Mouse (Mus musculus) hindbrain, embryonic 11.5 days (tissue): Measurements from ENCODE around the gene Depdc1b. TPM values are rescaled to one million over a fixed set of nuclear protein-coding genes. Genes with fewer than 3 reads are reported as not detected.

Source experiments
- ATAC-seq: fragments of 200-750 bp; cut with Nextera tagmentation; 2 replicates; pipeline ENCODE4 v1.8.0; 2017; ENCODE audit warnings: mild to moderate bottlenecking, moderate TSS enrichment, moderate library complexity; ENCODE audit not compliant: low FRiP score
- DNase-seq: peaks from one replicate; pipeline ENCODE4 v3.0.0-alpha.2; 2015; ENCODE audit warnings: low spot score
- H3K27ac ChIP-seq: fragments of 300-500 bp; sonication (generic); 2 replicates; pipeline ENCODE4 v1.5.1; 2014; ENCODE audit warnings: mild to moderate bottlenecking, low read depth, low read length
- H3K27me3 ChIP-seq: fragments of 300-500 bp; sonication (generic); 2 replicates; pipeline ENCODE4 v1.6.1; 2014; ENCODE audit warnings: mild to moderate bottlenecking, low read length, moderate library complexity, mixed read lengths; ENCODE audit not compliant: control insufficient read depth, insufficient read depth
- H3K36me3 ChIP-seq: fragments of 300-500 bp; sonication (generic); 2 replicates; pipeline ENCODE4 v1.6.1; 2014; ENCODE audit warnings: mild to moderate bottlenecking, low read length, moderate library complexity, mixed read lengths; ENCODE audit not compliant: control insufficient read depth, insufficient read depth
- H3K4me1 ChIP-seq: fragments of 300-500 bp; sonication (generic); replicated peaks from 2 replicates; pipeline ENCODE4 v1.6.1; 2014; ENCODE audit warnings: low read length, mixed read lengths; ENCODE audit not compliant: control insufficient read depth, insufficient read depth
- H3K4me2 ChIP-seq: fragments of 300-500 bp; sonication (generic); replicated peaks from 2 replicates; pipeline ENCODE4 v1.6.1; 2014; ENCODE audit warnings: mild to moderate bottlenecking, low read depth, low read length
- H3K4me3 ChIP-seq: fragments of 300-500 bp; sonication (generic); 2 replicates; pipeline ENCODE4 v1.5.1; 2014; ENCODE audit warnings: low read depth, low read length
- H3K9ac ChIP-seq: fragments of 300-500 bp; sonication (generic); 2 replicates; pipeline ENCODE4 v1.6.1; 2014; ENCODE audit warnings: low read depth, low read length
- H3K9me3 ChIP-seq: fragments of 300-500 bp; sonication (generic); 2 replicates; pipeline ENCODE4 v1.6.1; 2016; ENCODE audit warnings: low read length; ENCODE audit not compliant: control insufficient read depth
- WGBS: fragments of 180-500 bp; shearing (Covaris S2); extraction: QIAGEN DNeasy Blood & Tissue Kit; methylation state at CpG from one replicate; pipeline ENCODE4 v1.1.7; 2014; 5-methylcytosine and 5-hydroxymethylcytosine counted together
- polyA plus RNA-seq: library from polyadenylated mRNA; unstranded; fragments of >200 nt; fragmentation: Nextera tagmentation; extraction: Ambion mirVana; gene quantifications from 2 replicates; pipeline ENCODE4 v1.2.1, GENCODE M21; 2014

The Depdc1b gene
- polyA plus RNA-seq, 1 experiment from 2014 or later, result 17.0 TPM

DNA sequence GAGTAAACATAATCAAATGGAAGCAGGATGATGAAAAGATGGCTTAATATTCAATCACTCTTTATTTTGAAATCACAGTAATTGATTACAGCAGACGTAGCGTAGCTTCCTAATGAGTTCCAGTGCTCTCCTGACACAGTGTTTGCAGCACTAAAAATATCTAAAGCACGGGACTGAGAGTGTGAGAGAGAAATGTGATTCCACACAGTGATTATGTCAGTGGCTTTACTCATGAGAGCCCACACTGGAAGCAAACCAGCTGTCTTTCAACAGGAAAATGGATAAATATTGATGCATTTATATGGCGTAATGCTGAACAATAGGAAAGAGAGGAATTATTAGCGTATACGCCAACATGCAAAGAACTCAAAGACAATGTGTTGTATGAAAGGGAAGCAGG lies 37.5 kb upstream of the Depdc1b start:
- 78% methylated on average over 6 of the region's 6 CpGs for WGBS
- Histone ChIP-seq H3K27ac (no peak overlapping the region), H3K4me3 (no peak overlapping the region), H3K36me3 (no peaks in the 10 kb centered on the region), H3K4me2 (no peak overlapping the region), H3K4me1 (no peaks in the 10 kb centered on the region), H3K9me3 (no peaks in the 10 kb centered on the region), H3K27me3 (no peaks in the 10 kb centered on the region), H3K9ac (no peak overlapping the region)
- DNase-seq, result no peak
- no peak for ATAC-seq

DNA sequence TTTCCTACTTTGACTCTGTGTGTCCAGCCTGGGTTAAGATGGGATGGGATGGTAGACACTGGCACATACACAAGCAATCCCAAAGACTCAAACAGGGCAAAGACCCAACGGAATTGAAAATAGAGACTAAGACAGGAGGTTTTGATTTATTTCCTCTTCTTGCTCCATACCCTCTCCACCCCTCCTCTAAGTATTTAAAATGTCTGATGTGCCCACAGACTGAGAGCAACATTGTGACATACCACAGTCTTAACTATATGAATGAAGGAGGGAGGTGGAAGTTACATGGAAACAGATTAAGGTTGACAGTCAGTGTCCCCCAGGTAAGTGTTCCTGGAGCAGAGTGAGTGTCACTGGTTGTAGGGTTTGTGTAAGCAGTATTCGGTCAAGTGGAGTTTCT lies 31.8 kb upstream of the Depdc1b start:
- H3K36me3 ChIP-seq, result no peaks in the 10 kb centered on the region
- no peak overlapping the region for H3K9ac ChIP-seq
- no peak overlapping the region for H3K27ac ChIP-seq
- H3K27me3 ChIP-seq, result no peaks in the 10 kb centered on the region
- H3K4me3 ChIP-seq, result no peak overlapping the region
- no peaks in the 10 kb centered on the region for H3K9me3 ChIP-seq
- 91% methylated on average over 2 of the region's 2 CpGs for WGBS
- H3K4me2 ChIP-seq, result no peak overlapping the region
- no peaks in the 10 kb centered on the region for H3K4me1 ChIP-seq
- DNase-seq (no peak), ATAC-seq (no peak)

- WGBS, result 62% methylated on average over 3 of the region's 3 CpGs
- H3K4me2 ChIP-seq, result no peak overlapping the region
Observed at GRCm38 (mm10) chr13:108287953-108288352, 28.2 kb upstream of the Depdc1b start.

DNA sequence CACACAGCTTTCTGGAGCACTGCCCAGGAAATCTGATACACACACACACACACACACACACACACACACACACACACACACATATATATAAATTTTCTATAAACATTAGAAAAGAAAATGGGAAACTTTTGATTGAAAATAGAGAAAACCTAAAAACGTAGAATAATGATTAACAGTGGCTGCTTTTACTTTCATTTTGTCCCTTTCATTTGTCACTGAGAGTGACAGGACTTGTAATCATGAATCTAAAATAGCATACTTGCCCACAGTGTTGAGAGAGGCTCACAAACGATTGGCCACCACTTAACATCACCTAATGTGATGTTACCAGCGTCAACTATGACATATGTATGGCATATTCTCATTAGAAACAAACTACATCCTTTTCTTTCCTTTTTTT lies 26.7 kb upstream of the Depdc1b start:
- no peak overlapping the region for H3K4me2 ChIP-seq
- DNase-seq (no peak), ATAC-seq (no peak)
- H3K9me3 ChIP-seq, result no peaks in the 10 kb centered on the region
- no peak overlapping the region for H3K9ac ChIP-seq
- H3K4me3 ChIP-seq, result no peak overlapping the region
- WGBS, result 83% methylated on average over 3 of the region's 3 CpGs
- no peaks in the 10 kb centered on the region for H3K4me1 ChIP-seq
- no peak overlapping the region for H3K27ac ChIP-seq
- H3K36me3 ChIP-seq, result no peaks in the 10 kb centered on the region
- no peaks in the 10 kb centered on the region for H3K27me3 ChIP-seq

More at GRCm38 (mm10) chr13:108287953-108288352, 28.2 kb upstream of the Depdc1b start:
- Histone ChIP-seq H3K27me3 (no peaks in the 10 kb centered on the region), H3K9ac (no peak overlapping the region), H3K36me3 (no peaks in the 10 kb centered on the region), H3K4me3 (no peak overlapping the region), H3K9me3 (no peaks in the 10 kb centered on the region), H3K27ac (no peak overlapping the region), H3K4me1 (no peaks in the 10 kb centered on the region)
- DNase-seq, result no peak
- no peak for ATAC-seq

GRCm38 (mm10) chr13:108290314-108290713 lies 25.8 kb upstream of the Depdc1b start:
- Histone ChIP-seq H3K9ac (no peak overlapping the region), H3K27ac (no peak overlapping the region), H3K4me1 (no peaks in the 10 kb centered on the region), H3K9me3 (no peaks in the 10 kb centered on the region), H3K27me3 (no peaks in the 10 kb centered on the region), H3K4me2 (no peak overlapping the region), H3K36me3 (no peaks in the 10 kb centered on the region), H3K4me3 (no peak overlapping the region)
- DNase-seq, result no peak
- WGBS, result 88% methylated on average over 4 of the region's 4 CpGs
- ATAC-seq, result no peak

DNA sequence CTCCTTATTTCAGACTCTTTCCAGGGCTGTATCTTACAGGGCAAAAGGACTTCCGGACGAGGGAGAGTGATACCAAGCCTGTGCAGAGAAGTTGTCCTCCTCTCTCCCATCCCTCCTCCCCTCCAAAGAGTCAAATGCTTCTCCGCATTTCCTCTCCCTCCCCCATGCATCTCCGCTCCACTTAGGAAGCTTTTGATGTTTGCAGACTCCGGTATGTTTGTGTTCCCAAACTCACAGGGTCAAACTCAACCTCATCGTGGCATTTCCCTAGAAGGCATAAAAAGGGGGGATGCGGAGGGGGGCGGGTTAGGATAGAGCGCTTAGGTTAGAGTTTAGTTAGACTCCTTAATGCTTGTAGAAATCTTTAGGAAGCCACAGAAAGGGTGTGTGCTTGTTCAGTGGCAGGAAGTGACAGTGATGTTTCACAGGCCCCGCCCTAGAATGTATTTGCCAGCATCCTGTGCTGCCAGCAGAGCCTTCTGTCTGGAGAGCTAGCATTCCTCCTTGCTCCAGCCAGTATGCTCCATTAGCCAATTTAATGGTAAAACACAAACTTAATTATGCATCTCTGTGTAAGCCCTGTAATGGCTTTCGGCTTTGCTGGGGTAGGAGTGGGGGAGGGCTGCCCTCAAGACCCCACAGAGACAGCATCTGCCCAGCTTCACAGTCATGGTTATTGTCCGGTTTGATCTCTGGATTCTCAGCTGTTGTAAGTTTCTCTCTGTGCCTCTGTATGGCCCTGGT lies 18.6 kb upstream of the Depdc1b start:
- Histone ChIP-seq H3K4me3 (no peak overlapping the region), H3K9me3 (no peaks in the 10 kb centered on the region), H3K36me3 (no peaks in the 10 kb centered on the region), H3K9ac (peak overlapping the region; percentile 40), H3K4me1 (0 out of 2 replicates have a peak, but pooled peaks cover 2% of the 10 kb centered on the region), H3K27me3 (no peaks in the 10 kb centered on the region), H3K4me2 (peak overlapping the region; percentile 25), H3K27ac (peak overlapping the region; percentile 30; the same call in 1 of the 2 replicates)
- DNase-seq (peak; percentile 52), ATAC-seq (peak; percentile 86)
- 29% methylated on average over 12 of the region's 12 CpGs for WGBS

DNA sequence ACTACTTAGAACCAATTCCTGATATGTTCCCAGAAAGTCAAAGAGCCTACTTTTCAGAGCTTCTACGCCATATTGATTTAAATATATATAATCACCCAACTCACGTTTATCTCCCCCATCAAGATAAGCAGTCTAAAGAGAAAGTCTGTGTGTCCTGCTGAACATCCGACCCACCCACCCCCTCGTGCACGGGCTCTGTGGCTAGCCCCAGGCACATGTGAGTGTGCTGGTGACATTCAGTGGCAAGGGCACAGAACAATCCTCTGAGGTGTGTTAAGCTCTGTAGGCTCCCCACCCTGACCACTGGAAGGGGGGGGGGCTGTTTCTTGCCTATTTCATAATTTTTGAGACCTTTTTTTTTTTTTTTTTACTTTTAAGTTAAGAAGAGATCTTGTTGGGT lies 17.9 kb upstream of the Depdc1b start:
- Histone ChIP-seq H3K9ac (no peak overlapping the region), H3K9me3 (no peaks in the 10 kb centered on the region), H3K4me3 (no peak overlapping the region), H3K27me3 (no peaks in the 10 kb centered on the region), H3K4me1 (0 out of 2 replicates have a peak, but pooled peaks cover 2% of the 10 kb centered on the region), H3K36me3 (no peaks in the 10 kb centered on the region), H3K4me2 (no peak overlapping the region), H3K27ac (peak overlapping the region; percentile 30; the same call in 1 of the 2 replicates)
- WGBS, result 70% methylated on average over 5 of the region's 5 CpGs
- ATAC-seq (no peak), DNase-seq (no peak)

- no peaks in the 10 kb centered on the region for H3K9me3 ChIP-seq
Observed at GRCm38 (mm10) chr13:108300346-108300950, 15.7 kb upstream of the Depdc1b start.

DNA sequence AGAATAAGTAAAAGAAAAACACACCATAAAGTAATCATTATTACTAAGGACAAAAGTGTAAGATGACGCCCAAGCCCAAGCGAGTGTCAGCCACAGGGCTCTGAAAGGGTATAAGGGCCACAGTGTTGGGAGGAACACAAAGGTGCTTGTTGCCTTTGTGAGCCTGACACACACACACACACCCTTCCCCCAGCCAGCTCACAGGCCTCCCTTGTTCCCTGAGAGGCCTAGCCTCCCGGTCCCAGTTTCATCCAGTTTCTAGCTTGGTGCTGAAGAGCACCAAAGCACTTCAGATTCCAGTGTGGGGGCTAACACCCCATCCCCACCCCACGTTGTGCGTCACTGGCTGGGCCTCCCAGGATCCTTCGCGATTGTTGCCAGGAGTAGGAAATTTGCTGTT lies 14.7 kb upstream of the Depdc1b start:
- DNase-seq (peak; percentile 40), ATAC-seq (peak; percentile 58; the same call in 1 of the 2 replicates)
- Histone ChIP-seq H3K27ac (no peak overlapping the region), H3K9ac (no peak overlapping the region), H3K27me3 (no peaks in the 10 kb centered on the region), H3K4me3 (no peak overlapping the region), H3K36me3 (no peaks in the 10 kb centered on the region), H3K4me2 (no peak overlapping the region), H3K9me3 (no peaks in the 10 kb centered on the region), H3K4me1 (0 out of 2 replicates have a peak, but pooled peaks cover 2% of the 10 kb centered on the region)
- WGBS, result 57% methylated on average over 7 of the region's 7 CpGs

More at GRCm38 (mm10) chr13:108300346-108300950, 15.7 kb upstream of the Depdc1b start:
- 24% methylated on average over 5 of the region's 5 CpGs for WGBS
- Histone ChIP-seq H3K27ac (no peak overlapping the region), H3K9ac (no peak overlapping the region), H3K4me2 (no peak overlapping the region), H3K36me3 (no peaks in the 10 kb centered on the region), H3K27me3 (no peaks in the 10 kb centered on the region), H3K4me3 (no peak overlapping the region), H3K4me1 (0 out of 2 replicates have a peak, but pooled peaks cover 2% of the 10 kb centered on the region)
- no peak for ATAC-seq
- DNase-seq, result peak; percentile 37
